Mouse (Mus musculus) liver, adult 2 months (tissue): ENCODE results near the gene Wdr43.

ENCODE experiments used
- CTCF ChIP-seq: fragments of 200-500 bp; IDR thresholded peaks from 2 replicates; pipeline ENCODE4 v1.5.1; 2011; ENCODE audit warnings: low read depth, low read length, control low read depth
- POLR2A ChIP-seq: fragments of 200-500 bp; IDR thresholded peaks from 2 replicates; pipeline ENCODE4 v1.6.1; 2011; ENCODE audit warnings: low read length, control low read depth; ENCODE audit not compliant: insufficient read depth; ENCODE audit errors: extremely low read depth

DNA sequence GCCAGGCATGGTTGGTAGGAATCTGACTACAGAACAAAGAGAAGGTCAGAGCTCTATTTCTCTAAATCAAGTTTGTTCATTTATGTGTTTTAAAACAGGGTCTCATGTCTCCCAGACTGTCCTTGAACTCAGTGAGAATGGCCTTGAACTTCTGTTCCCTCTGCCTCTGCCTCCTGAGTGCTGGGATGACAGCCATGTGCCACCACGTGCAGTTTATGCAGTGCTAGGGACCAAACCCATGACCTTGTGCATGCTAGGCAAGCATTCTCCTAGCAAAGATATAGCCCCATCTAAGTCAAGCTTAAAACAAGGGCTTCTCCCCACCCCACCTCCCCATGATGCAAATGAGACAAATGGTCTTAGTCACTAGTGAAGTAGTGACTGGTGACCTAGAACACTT is 89.4 kb downstream of the Wdr43 start:
- TF ChIP-seq CTCF (no peak), POLR2A (no peak)
